Comparison of ENCODE assay signal across 8 mouse cellular contexts in genomic region chr19:24476461-24476860, GRCm38 (mm10). TPM values are rescaled to one million over a fixed set of nuclear protein-coding genes. Genes with fewer than 3 reads are reported as not detected.
DNase-seq lines count a peak whose midpoint lies in the region; ATAC-seq and TF ChIP-seq lines count a peak whose summit lies in the region.

No protein-coding gene starts in this region.

- 1% methylated on average over 11 of the region's 11 CpGs for WGBS in heart, postnatal 0 days
- WGBS in limb, embryonic 13.5 days, result under 1% methylated on average over 11 of the region's 11 CpGs
- 1% methylated on average over 11 of the region's 11 CpGs for WGBS in midbrain, postnatal 0 days

- H3K9me3 ChIP-seq in heart, postnatal 0 days (replicated peaks; ENCODE audit: control insufficient read depth, low read length), result no peaks in the 10 kb centered on the region
- H3K9me3 ChIP-seq in limb, embryonic 13.5 days, result no peaks in the 10 kb centered on the region
- no peaks in the 10 kb centered on the region for H3K9me3 ChIP-seq in midbrain, postnatal 0 days (ENCODE audit: low read length)

- peak overlapping the region; percentile 92 for H3K9ac ChIP-seq in heart, postnatal 0 days (replicated peaks; ENCODE audit: low read depth, low read length)
- peak overlapping the region; percentile 94 for H3K9ac ChIP-seq in limb, embryonic 13.5 days
- H3K9ac ChIP-seq in midbrain, postnatal 0 days (replicated peaks; ENCODE audit: low read length, poor library complexity, severe bottlenecking), result peak overlapping the region; percentile 91

- H3K4me2 ChIP-seq in heart, postnatal 0 days (ENCODE audit: low read depth, low read length), result peak overlapping the region; percentile 96
- peak overlapping the region; percentile 71 for H3K4me2 ChIP-seq in limb, embryonic 13.5 days (replicated peaks)
- H3K4me2 ChIP-seq in midbrain, postnatal 0 days (ENCODE audit: low read depth, low read length, poor library complexity, severe bottlenecking), result peak overlapping the region; percentile 78

- DNase-seq in urinary bladder, postnatal 25 days (ENCODE audit: low spot score), result peak; percentile 8
- no peak for DNase-seq in urinary bladder, adult 2 months (ENCODE audit: low spot score)
- DNase-seq in embryo, embryonic 10 days (ENCODE audit: low spot score), result peak; percentile 54
- DNase-seq in heart, postnatal 0 days (ENCODE audit: low spot score), result peak; percentile 37
- DNase-seq in midbrain, postnatal 0 days (ENCODE audit: low spot score), result peak; percentile 37
- no peak for DNase-seq in right cerebral cortex, adult 18-20 months
- no peak for DNase-seq in layer of hippocampus, adult 11-12 months (ENCODE audit: low spot score)

- TF ChIP-seq EP300 in heart, postnatal 0 days (IDR thresholded peaks at IDR 0.05; ENCODE audit: low read depth), result no peak

- peak; percentile 4; the same call in 1 of the 2 replicates for ATAC-seq in heart, postnatal 0 days (ENCODE audit: insufficient read depth, low read depth)
- no peak; the same call in 1 of the 2 replicates for ATAC-seq in limb, embryonic 13.5 days (ENCODE audit: low FRiP score, low read depth)
- no peak for ATAC-seq in midbrain, postnatal 0 days (ENCODE audit: low FRiP score)

- no peak for TF ChIP-seq CTCF in heart, postnatal 0 days (IDR thresholded peaks at IDR 0.05; ENCODE audit: low read depth)
- TF ChIP-seq CTCF in midbrain, postnatal 0 days (IDR thresholded peaks at IDR 0.05), result no peak

- H3K4me3 ChIP-seq in heart, postnatal 0 days (ENCODE audit: low read depth, low read length), result peak overlapping the region; percentile 92
- H3K4me3 ChIP-seq in limb, embryonic 13.5 days, result peak overlapping the region; percentile 87
- peak overlapping the region; percentile 82 for H3K4me3 ChIP-seq in midbrain, postnatal 0 days (ENCODE audit: low read depth, low read length)

- H3K27ac ChIP-seq in heart, postnatal 0 days (ENCODE audit: low read depth), result peak overlapping the region; percentile 96
- H3K27ac ChIP-seq in limb, embryonic 13.5 days, result peak overlapping the region; percentile 91; the same call in 1 of the 2 replicates
- H3K27ac ChIP-seq in midbrain, postnatal 0 days (ENCODE audit: low read depth, low read length), result peak overlapping the region; percentile 94

- peaks cover 16% of the 10 kb centered on the region for H3K4me1 ChIP-seq in heart, postnatal 0 days (ENCODE audit: control insufficient read depth, insufficient read depth)
- peaks cover 13% of the 10 kb centered on the region for H3K4me1 ChIP-seq in limb, embryonic 13.5 days
- H3K4me1 ChIP-seq in midbrain, postnatal 0 days (ENCODE audit: insufficient read depth, low read length), result 0 out of 2 replicates have a peak, but pooled peaks cover 2% of the 10 kb centered on the region

- no peaks in the 10 kb centered on the region for H3K36me3 ChIP-seq in heart, postnatal 0 days (replicated peaks; ENCODE audit: control insufficient read depth, insufficient read depth, low read length)
- peaks cover 8% of the 10 kb centered on the region; the same call in 1 of the 2 replicates for H3K36me3 ChIP-seq in limb, embryonic 13.5 days
- H3K36me3 ChIP-seq in midbrain, postnatal 0 days (ENCODE audit: insufficient read depth, low read length), result no peaks in the 10 kb centered on the region

- H3K27me3 ChIP-seq in heart, postnatal 0 days (ENCODE audit: control insufficient read depth, insufficient read depth, low read length), result no peaks in the 10 kb centered on the region
- H3K27me3 ChIP-seq in limb, embryonic 13.5 days, result no peaks in the 10 kb centered on the region
- H3K27me3 ChIP-seq in midbrain, postnatal 0 days (ENCODE audit: insufficient read depth, low read length), result no peaks in the 10 kb centered on the region

RNA-seq across cellular contexts. Expression of gene Fam122a, which starts 0.7 kb away (rescaled TPM):
- polyA plus RNA-seq in urinary bladder, adult 2 months (2012; rRNA removed), result 22.2 and 24.0 TPM in 2 replicates
- 3.9 and 11.4 TPM in 2 replicates for total RNA-seq in heart, postnatal 0 days (2014; rRNA removed; ENCODE audit: low replicate concordance)
- polyA plus RNA-seq in heart, postnatal 0 days (2015; fragmentation: Nextera tagmentation; extraction: Ambion mirVana), result 48.9 and 55.1 TPM in 2 replicates
- polyA plus RNA-seq in limb, embryonic 13.5 days (2015; fragmentation: Nextera tagmentation; extraction: Ambion mirVana), result 48.2 and 54.2 TPM in 2 replicates
- 19.7 and 30.4 TPM in 2 replicates for total RNA-seq in midbrain, postnatal 0 days (2014; rRNA removed)
- polyA plus RNA-seq in midbrain, postnatal 0 days (2015; fragmentation: Nextera tagmentation; extraction: Ambion mirVana), result 55.2 and 61.4 TPM in 2 replicates

Comparison
In these comparisons a context has a peak if more than half of its experiments do, and no peak if none do; other contexts are left out.
1. DNase-seq: peak in urinary bladder, postnatal 25 days (single experiment), embryo, embryonic 10 days (single experiment), heart, postnatal 0 days (single experiment) and midbrain, postnatal 0 days (single experiment); none in urinary bladder, adult 2 months (single experiment), right cerebral cortex, adult 18-20 months (single experiment) and layer of hippocampus, adult 11-12 months (single experiment).
2. Peak in every context shown above with its lines, with median percentiles within 50 percentile points of each other: H3K27ac ChIP-seq, H3K4me2 ChIP-seq, H3K4me3 ChIP-seq and H3K9ac ChIP-seq.